Comparison of ENCODE assay signal across 9 mouse cellular contexts in genomic region chr14:32960481-32960880, GRCm38 (mm10). TPM values are rescaled to one million over a fixed set of nuclear protein-coding genes. Genes with fewer than 3 reads are reported as not detected.
A peak's percentile ranks its signal among the peaks of the same experiment; 100 is the strongest.
DNase-seq lines count a peak whose midpoint lies in the region; ATAC-seq lines count a peak whose summit lies in the region.
"Had no signal": no experiment of that assay in that cellular context is flagged by ENCODE, and none has a peak within 500 bp of the region (broad histone marks: within the 10 kb centered on the region; RNA-seq: fewer than 3 reads in every experiment).

No protein-coding gene starts in this region.

- no peaks in the 10 kb centered on the region for H3K36me3 ChIP-seq in intestine, embryonic 14.5 days (ENCODE audit: control insufficient read depth, insufficient read depth, low read length)
- no peaks in the 10 kb centered on the region for H3K36me3 ChIP-seq in intestine, embryonic 16.5 days (ENCODE audit: control insufficient read depth, insufficient read depth, low read length)
- H3K36me3 ChIP-seq in forebrain, embryonic 16.5 days (ENCODE audit: control insufficient read depth, insufficient read depth) = no peaks in the 10 kb centered on the region
- no peaks in the 10 kb centered on the region for H3K36me3 ChIP-seq in hindbrain, embryonic 13.5 days
- H3K36me3 ChIP-seq: midbrain, embryonic 12.5 days had no signal

- H3K9me3 ChIP-seq in intestine, embryonic 14.5 days (ENCODE audit: control insufficient read depth, low read length) = no peaks in the 10 kb centered on the region
- H3K9me3 ChIP-seq in intestine, embryonic 16.5 days (ENCODE audit: control insufficient read depth, low read length) = no peaks in the 10 kb centered on the region
- H3K9me3 ChIP-seq in forebrain, embryonic 16.5 days (ENCODE audit: control insufficient read depth, low read length) = no peaks in the 10 kb centered on the region
- no peaks in the 10 kb centered on the region for H3K9me3 ChIP-seq in hindbrain, embryonic 13.5 days
- H3K9me3 ChIP-seq: midbrain, embryonic 12.5 days had no signal

- no peaks in the 10 kb centered on the region for H3K27me3 ChIP-seq in intestine, embryonic 14.5 days (replicated peaks; ENCODE audit: control insufficient read depth, insufficient read depth, low read length)
- H3K27me3 ChIP-seq in intestine, embryonic 16.5 days (replicated peaks; ENCODE audit: control insufficient read depth, insufficient read depth, low read length) = no peaks in the 10 kb centered on the region
- no peaks in the 10 kb centered on the region for H3K27me3 ChIP-seq in forebrain, embryonic 16.5 days (replicated peaks; ENCODE audit: control insufficient read depth, insufficient read depth, low read length)
- peaks cover 9% of the 10 kb centered on the region; the same call in 1 of the 2 replicates for H3K27me3 ChIP-seq in hindbrain, embryonic 13.5 days
- H3K27me3 ChIP-seq: midbrain, embryonic 12.5 days had no signal

- ATAC-seq in intestine, embryonic 14.5 days (replicated peaks; ENCODE audit: low FRiP score, low TSS enrichment, low read depth) = 0 out of 2 replicates have a peak, but pooled peaks have one; percentile 20
- ATAC-seq in intestine, embryonic 16.5 days = no peak
- peak; percentile 23; the same call in 1 of the 2 replicates for ATAC-seq in forebrain, embryonic 16.5 days
- ATAC-seq in hindbrain, embryonic 13.5 days (ENCODE audit: low FRiP score) = 0 out of 2 replicates have a peak, but pooled peaks have one; percentile 36

- H3K4me1 ChIP-seq in intestine, embryonic 14.5 days (replicated peaks; ENCODE audit: control insufficient read depth, insufficient read depth, low read length) = peaks cover 21% of the 10 kb centered on the region; the same call in 1 of the 2 replicates
- H3K4me1 ChIP-seq in intestine, embryonic 16.5 days (ENCODE audit: control insufficient read depth, insufficient read depth, low read length) = peaks cover 12% of the 10 kb centered on the region
- no peaks in the 10 kb centered on the region for H3K4me1 ChIP-seq in forebrain, embryonic 16.5 days (replicated peaks; ENCODE audit: control insufficient read depth, insufficient read depth, low read length)
- H3K4me1 ChIP-seq in hindbrain, embryonic 13.5 days (replicated peaks) = peaks cover 8% of the 10 kb centered on the region
- H3K4me1 ChIP-seq: midbrain, embryonic 12.5 days had no signal

- no peak overlapping the region for H3K4me2 ChIP-seq in intestine, embryonic 14.5 days (ENCODE audit: low read length)
- no peak overlapping the region for H3K4me2 ChIP-seq in intestine, embryonic 16.5 days (ENCODE audit: low read depth, low read length)
- no peak overlapping the region for H3K4me2 ChIP-seq in forebrain, embryonic 16.5 days (ENCODE audit: low read length)
- H3K4me2 ChIP-seq in hindbrain, embryonic 13.5 days = no peak overlapping the region
- H3K4me2 ChIP-seq: midbrain, embryonic 12.5 days had no signal

- no peak overlapping the region for H3K4me3 ChIP-seq in intestine, embryonic 14.5 days (ENCODE audit: low read depth, low read length)
- H3K4me3 ChIP-seq in intestine, embryonic 16.5 days (ENCODE audit: low read length) = no peak overlapping the region
- H3K4me3 ChIP-seq in forebrain, embryonic 16.5 days (replicated peaks; ENCODE audit: low read length) = no peak overlapping the region
- no peak overlapping the region for H3K4me3 ChIP-seq in hindbrain, embryonic 13.5 days
- H3K4me3 ChIP-seq: midbrain, embryonic 12.5 days had no signal

- DNase-seq in intestine, embryonic 14.5 days (ENCODE audit: low spot score) = peak; percentile 75
- DNase-seq in c-Kit-negative CD71-positive TER-119-positive erythroid progenitor cells, embryonic 14.5 days (ENCODE audit: low read depth, low spot score) = peak; percentile 5
- peak; percentile 66 to 77 for DNase-seq in left cerebral cortex, postnatal 10 days (ENCODE audit: extremely low spot score in 1 of 2, low spot score in 2 of 2)
- DNase-seq in neural tube, embryonic 10.5 days (ENCODE audit: extremely low spot score, low spot score) = peak; percentile 62
- DNase-seq in thymus, postnatal 0 days (ENCODE audit: low spot score) = peak; percentile 32

- WGBS in intestine, embryonic 14.5 days = 58% methylated on average over 5 of the region's 5 CpGs
- WGBS in intestine, embryonic 16.5 days = 45% methylated on average over 5 of the region's 5 CpGs
- 32% methylated on average over 5 of the region's 5 CpGs for WGBS in forebrain, embryonic 16.5 days
- WGBS in hindbrain, embryonic 13.5 days = 38% methylated on average over 5 of the region's 5 CpGs

- H3K9ac ChIP-seq in intestine, embryonic 14.5 days (ENCODE audit: low read length) = no peak overlapping the region
- no peak overlapping the region for H3K9ac ChIP-seq in intestine, embryonic 16.5 days (ENCODE audit: low read depth, low read length)
- H3K9ac ChIP-seq in forebrain, embryonic 16.5 days (replicated peaks; ENCODE audit: low read depth, low read length) = no peak overlapping the region
- no peak overlapping the region for H3K9ac ChIP-seq in hindbrain, embryonic 13.5 days
- H3K9ac ChIP-seq: midbrain, embryonic 12.5 days had no signal

- intact Hi-C loops in left cerebral cortex, postnatal 10 days (cut with DNase I) = loop anchor here (5.0 kb wide), 1 partner anchor 188 kb away; no protein-coding TSS in a partner anchor

- no peak overlapping the region for H3K27ac ChIP-seq in intestine, embryonic 14.5 days (ENCODE audit: low read depth)
- H3K27ac ChIP-seq in intestine, embryonic 16.5 days (ENCODE audit: low read length) = no peak overlapping the region
- H3K27ac ChIP-seq in forebrain, embryonic 16.5 days (ENCODE audit: low read length) = no peak overlapping the region
- H3K27ac ChIP-seq in hindbrain, embryonic 13.5 days = no peak overlapping the region
- H3K27ac ChIP-seq: midbrain, embryonic 12.5 days had no signal

RNA-seq across cellular contexts. Expression of gene Lrrc18, which starts 30.7 kb away (rescaled TPM):
- polyA plus RNA-seq in intestine, embryonic 14.5 days (2014; fragmentation: Nextera tagmentation; extraction: Ambion mirVana) = 0.39 and 0.47 TPM in 2 replicates
- 0.11 and 0.13 TPM in 2 replicates for polyA plus RNA-seq in intestine, embryonic 16.5 days (2015; fragmentation: Nextera tagmentation; extraction: Ambion mirVana)
- polyA plus RNA-seq in forebrain, embryonic 16.5 days (2015; fragmentation: Nextera tagmentation; extraction: Ambion mirVana) = 0.13 and 0.15 TPM in 2 replicates
- polyA plus RNA-seq in hindbrain, embryonic 13.5 days (2015; fragmentation: Nextera tagmentation; extraction: Ambion mirVana) = 0.09 and 0.52 TPM in 2 replicates
- total RNA-seq in left cerebral cortex, postnatal 10 days (2021) = under 1 TPM; 0.13 to 0.99 TPM
- polyA plus RNA-seq in thymus, postnatal 0 days (2015; fragmentation: Nextera tagmentation; extraction: Ambion mirVana) = 0.52 and 0.89 TPM in 2 replicates

Comparison
In these comparisons a context has a peak if more than half of its experiments do, and no peak if none do; other contexts are left out.
1. DNase-seq: peak in every context shown above with its lines; median percentile 75 in intestine, embryonic 14.5 days; 72 in left cerebral cortex, postnatal 10 days; 62 in neural tube, embryonic 10.5 days; 32 in thymus, postnatal 0 days; 5 in c-Kit-negative CD71-positive TER-119-positive erythroid progenitor cells, embryonic 14.5 days.